Mouse (Mus musculus) left cerebral cortex, postnatal 25 days (tissue): ENCODE measurements at regions not wholly inside any gene's neighbourhood (a gene's known extent, or its start where the extent isn't known, plus 50 kb on each side); places are given as distances from the start of the nearest gene placed in this dataset.
A peak's percentile ranks its signal among the peaks of the same experiment; 100 is the strongest.

Experiments
- DNase-seq, 2 experiments: peaks; one replicate each; pipeline ENCODE4 v3.0.0; 2022; ENCODE audit warnings: low spot score in 2 of 2, mixed read lengths in 1 of 2
- intact Hi-C: fragments of 180-260 bp; cut with DNase I; formaldehyde crosslinking; loops from one replicate; pipeline ENCODE4 v1.15.1; 2025

DNA sequence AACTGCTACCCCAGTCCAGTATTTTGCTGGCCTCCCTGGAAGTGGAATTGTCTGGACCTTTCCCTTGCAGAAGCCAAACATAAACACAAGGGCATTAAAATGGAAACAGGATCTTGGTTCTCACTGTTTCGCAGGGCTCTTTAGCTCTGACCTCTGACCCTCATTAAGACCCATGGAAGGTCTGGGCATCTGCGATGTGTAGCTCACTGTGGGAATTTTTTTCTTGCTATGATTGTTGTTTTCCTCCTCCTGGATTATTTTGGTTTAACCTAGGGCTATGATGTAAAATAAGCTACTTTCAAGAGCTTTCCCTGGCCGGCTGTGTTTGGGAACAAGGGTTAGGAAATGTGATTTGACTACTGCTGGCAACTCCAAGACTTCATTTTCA lies 158.1 kb upstream of the Dph6 start:
- intact Hi-C loops = no loop called here
- no peak for DNase-seq

DNA sequence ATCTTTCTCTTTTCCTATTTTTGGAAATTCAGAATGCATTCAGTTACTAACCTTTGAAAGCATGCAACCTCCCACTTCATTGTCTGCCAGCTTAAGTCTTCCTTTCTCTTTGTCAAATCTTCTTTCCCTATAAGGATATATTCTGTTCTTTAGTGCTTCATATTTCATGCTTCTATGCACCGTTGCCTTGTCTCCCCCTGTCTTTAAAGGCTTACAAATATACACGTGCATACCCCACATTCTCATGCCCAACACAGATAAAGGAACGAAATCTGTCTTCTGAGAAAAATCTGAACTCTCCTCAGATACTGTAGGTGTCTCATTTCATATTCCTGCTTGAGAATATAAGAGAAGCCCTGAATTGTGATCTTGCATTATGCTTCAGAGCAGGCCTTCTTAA lies 167.9 kb upstream of the Dph6 start:
- intact Hi-C loops = no loop called here
- peak in 1 of 2 experiments; percentile 8 for DNase-seq

- intact Hi-C loops = no loop called here
- DNase-seq = no peak
These were observed 173.4 kb upstream of the Dph6 start for GRCm38 (mm10) chr2:114828192-114828591.

GRCm38 (mm10) chr2:114835694-114836093 lies 180.9 kb upstream of the Dph6 start:
- no peak for DNase-seq
- intact Hi-C loops = no loop called here

DNA sequence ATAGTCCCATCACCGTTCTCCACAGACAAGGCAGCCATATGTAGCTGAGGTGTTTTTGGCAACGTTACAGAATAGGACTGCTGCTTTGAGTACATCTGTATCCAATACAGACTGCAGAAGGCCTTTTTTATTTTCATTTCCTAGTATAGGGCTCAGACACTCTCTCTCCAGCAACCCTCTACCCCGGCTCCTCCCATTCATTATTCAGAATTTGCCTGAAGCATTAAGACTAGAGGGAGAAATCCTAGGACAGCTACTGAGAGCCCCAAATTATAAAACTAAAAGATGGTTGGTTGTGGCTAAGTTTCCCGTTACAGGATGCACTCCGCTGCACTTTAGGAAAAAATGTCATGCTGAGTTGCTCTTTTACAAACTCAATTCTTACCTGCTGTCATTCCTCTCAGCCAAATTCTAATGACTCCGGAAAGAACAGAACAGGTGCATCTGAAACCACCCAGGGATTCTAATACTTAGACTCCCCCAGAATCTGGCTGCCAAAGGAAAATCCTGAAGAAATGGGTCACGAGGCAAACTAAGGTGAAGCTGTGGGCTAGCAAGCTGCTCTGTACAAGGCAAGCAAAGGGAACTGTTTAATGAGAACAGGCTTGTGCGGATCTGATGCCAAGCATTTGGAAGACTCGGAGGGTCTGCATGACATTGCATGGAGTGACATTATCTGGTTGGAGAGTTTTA lies 189.1 kb upstream of the Dph6 start:
- intact Hi-C loops = no loop called here
- no peak for DNase-seq

- intact Hi-C loops = no loop called here
- DNase-seq = no peak
These were observed 189.6 kb upstream of the Dph6 start for GRCm38 (mm10) chr2:114844389-114844771.

- intact Hi-C loops = no loop called here
- DNase-seq = no peak
These were observed 193.7 kb upstream of the Dph6 start for GRCm38 (mm10) chr2:114848439-114848838.

- intact Hi-C loops = no loop called here
- DNase-seq = no peak
These were observed 194.2 kb upstream of the Dph6 start for GRCm38 (mm10) chr2:114848914-114849313.

GRCm38 (mm10) chr2:114853715-114854530 lies 199.2 kb upstream of the Dph6 start:
- DNase-seq = peak; percentile 82 to 87
- intact Hi-C loops = loop anchor here (5.0 to 10.0 kb wide), 5 partner anchors 232 to 1221 kb away; no protein-coding TSS in a partner anchor

DNA sequence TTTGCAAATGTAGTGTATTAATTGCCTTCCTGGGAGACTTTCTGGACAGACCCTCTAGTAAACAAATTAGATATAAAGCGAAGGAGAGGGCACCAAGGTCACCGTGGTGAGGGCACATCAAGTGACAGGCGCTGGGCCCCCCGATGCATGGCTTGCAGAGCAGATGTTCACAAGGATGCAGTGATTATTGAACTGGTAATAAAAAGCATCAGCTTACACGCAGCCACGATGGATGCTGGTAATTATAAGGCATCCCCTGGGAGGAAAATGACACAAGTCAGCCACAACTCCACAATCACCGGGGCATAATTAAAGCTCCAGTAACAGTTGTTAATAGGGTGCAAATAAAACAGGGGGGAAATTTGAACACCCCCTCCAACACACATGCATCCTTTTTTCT lies 217.5 kb upstream of the Dph6 start:
- DNase-seq = no peak
- intact Hi-C loops = no loop called here

DNA sequence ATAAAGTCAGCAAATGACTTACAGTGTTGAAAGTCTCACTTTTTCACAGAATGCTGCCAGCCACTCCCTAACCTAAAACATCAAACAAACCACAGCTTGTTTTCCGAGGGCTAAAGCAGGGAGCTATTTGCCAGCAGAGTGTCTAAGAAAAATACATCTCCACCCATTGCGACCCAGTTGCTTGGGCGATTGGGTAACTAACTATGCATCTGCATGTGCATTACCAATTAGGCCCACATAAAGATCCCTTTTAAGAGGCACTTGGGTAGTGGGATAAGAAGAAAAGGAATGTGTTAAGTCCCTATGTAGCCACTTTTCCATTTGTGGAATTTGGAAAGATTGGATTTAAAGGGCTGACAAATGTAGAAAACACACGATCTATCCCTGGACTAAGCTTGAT lies 218.3 kb upstream of the Dph6 start:
- DNase-seq = no peak

DNA sequence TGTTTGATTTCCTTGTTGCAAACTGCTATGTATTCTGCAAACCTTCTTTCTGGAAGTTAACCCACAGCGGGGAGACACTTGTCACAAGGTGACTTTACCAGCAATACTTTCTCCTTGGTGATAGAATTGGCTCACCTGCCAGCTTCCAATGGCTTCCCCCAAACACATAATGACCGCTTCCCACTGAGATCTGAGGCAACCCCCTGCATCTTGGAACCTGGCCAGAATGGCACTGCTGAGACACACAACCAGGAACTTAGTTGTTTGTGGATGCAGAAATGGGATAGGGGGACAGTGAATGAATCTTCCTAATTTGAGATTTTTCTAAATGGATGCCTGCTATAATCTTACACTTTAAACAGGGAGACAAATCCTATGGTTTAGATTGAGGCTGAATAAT lies 224.3 kb upstream of the Dph6 start:
- peak in 1 of 2 experiments; percentile 9 for DNase-seq
- intact Hi-C loops = no loop called here

More for the DNA sequence above, 218.3 kb upstream of the Dph6 start:
- intact Hi-C loops = no loop called here

GRCm38 (mm10) chr2:114879784-114880183 lies 225.0 kb upstream of the Dph6 start:
- no peak for DNase-seq
- intact Hi-C loops = no loop called here

GRCm38 (mm10) chr2:114885734-114886260 lies 231.0 kb upstream of the Dph6 start:
- DNase-seq = no peak
- intact Hi-C loops = no loop called here

DNA sequence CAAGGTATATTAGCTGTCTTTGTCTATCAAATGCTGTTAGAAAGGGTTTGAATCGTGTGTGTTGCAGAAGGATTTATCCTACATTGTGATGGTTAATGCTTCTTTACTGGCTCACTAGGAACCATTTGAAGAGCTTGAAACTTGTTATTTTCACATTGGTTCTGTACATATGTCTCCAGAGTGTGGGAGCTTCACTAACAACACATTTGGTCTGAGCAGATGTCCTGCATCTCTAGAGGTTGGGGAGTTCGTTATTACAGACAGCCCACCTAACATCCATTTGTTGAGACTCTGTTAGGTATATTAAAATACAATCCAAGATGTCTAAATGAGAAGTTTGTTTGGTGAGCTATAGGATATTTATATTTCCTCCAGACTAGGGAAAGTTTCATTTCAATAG lies 244.0 kb upstream of the Dph6 start:
- peak in 1 of 2 experiments; percentile 54 for DNase-seq
- intact Hi-C loops = no loop called here

- DNase-seq = no peak
These were observed 257.2 kb upstream of the Dph6 start for GRCm38 (mm10) chr2:114911845-114912500.

DNA sequence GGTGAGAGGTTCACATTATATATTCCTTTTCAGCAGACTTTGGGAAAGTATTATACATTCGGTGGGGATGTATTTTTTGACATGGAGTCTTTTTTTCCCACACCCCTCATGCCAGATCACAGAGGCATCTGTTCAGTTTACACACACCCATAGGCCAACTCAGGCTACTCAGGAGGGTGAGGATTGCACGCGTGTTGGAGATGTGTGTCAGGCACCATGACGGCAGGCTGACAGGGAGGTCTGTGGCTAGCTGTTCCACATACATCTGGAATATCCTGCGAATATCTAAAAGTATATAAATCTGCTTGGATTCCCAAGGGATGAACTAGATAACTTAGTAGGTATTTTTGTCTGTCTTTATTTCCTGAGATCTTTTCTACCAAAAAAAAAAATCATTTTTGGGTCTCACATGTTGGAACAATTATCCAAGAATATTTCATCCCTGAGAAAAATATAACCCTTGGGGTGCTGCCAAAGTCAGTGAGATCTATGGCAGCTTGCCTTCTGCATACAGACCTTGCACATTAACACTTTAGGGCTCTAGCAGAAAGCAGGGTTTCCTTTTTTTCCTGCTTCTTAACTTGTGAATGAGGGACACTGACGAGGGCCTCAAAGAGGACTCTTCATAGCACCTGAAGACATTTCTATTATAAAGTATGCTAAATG lies 260.4 kb upstream of the Dph6 start:
- DNase-seq = peak in 1 of 2 experiments; percentile 33
- intact Hi-C loops = no loop called here

More at GRCm38 (mm10) chr2:114911845-114912500, 257.2 kb upstream of the Dph6 start:
- intact Hi-C loops = no loop called here

DNA sequence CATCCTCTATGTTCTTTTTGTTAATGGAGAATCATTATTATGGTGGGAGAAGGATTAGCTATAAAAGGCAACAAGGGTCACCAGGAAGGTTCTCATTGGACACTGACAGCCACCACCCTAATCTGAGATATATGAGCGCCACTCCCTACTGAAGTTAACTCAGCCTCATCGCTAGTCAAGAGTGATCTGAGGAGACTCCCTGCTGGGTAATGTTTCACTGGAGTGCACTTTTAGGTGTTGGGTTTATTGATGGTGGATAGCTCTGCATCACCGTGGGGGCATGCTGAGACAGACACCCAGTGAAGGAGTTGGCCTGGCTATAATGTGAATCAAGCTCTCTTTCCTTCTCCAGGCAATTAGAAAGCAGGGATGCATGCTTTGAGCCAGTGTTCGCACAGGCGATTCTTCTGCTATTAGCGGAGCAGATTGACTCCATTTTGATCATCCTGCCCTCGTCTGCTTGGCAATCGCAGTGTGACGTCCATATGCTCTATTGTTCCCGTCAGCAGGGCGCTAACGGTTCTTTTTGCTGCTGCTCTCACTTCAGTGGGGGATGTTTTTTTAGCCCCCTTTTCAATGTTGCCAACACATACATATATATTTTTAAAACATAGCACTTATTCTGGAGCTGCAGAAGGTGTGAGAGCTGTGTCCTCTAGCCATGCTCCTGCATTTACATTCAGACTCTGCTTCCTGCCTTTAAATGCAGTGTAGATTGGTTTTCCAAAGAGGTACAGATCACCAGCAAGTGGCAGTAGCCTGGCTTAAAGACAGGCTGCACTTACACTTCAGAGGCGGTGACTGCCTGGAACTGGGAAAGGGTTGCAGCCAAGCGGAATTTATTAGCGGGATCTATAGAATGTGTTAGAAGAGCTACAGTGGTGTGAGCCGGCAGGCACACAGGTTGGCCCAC lies 263.9 kb upstream of the Dph6 start:
- DNase-seq = peak in 1 of 2 experiments; percentile 46
- intact Hi-C loops = no loop called here

GRCm38 (mm10) chr2:114923911-114924310 lies 269.1 kb upstream of the Dph6 start:
- intact Hi-C loops = no loop called here
- no peak for DNase-seq
